25 mouse cellular contexts compared by ENCODE assay signal in the genomic region with DNA sequence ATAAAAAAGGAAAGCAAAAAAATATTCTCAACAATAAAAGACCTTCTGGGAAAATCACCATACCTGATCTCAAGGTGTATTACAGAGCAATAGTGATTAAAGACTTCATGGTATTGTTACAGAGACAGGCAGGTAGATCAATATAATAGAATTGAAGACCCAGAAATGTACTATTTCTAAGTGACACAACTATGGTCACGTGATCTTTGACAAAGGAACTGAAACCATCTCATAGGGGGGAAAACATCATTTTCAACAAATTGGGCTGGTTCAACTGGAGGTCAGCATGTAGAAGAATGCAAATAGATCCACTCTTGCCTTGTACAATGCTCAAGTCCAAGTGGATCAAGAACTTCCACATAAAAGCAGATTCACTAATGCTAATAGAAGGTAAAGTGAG.
"Had no signal": no experiment of that assay in that cellular context is flagged by ENCODE, and none has a peak within 500 bp of the region (broad histone marks: within the 10 kb centered on the region; RNA-seq: fewer than 3 reads in every experiment).

No protein-coding gene starts in this region.

- H3K36me3 ChIP-seq: embryonic facial prominence, embryonic 10.5 days; embryonic facial prominence, embryonic 12.5 days; embryonic facial prominence, embryonic 13.5 days; embryonic facial prominence, embryonic 15.5 days; forebrain, embryonic 10.5 days; forebrain, embryonic 12.5 days; forebrain, embryonic 15.5 days; heart, embryonic 10.5 days had no signal

- H3K4me3 ChIP-seq: embryonic facial prominence, embryonic 10.5 days; embryonic facial prominence, embryonic 12.5 days; embryonic facial prominence, embryonic 13.5 days; embryonic facial prominence, embryonic 15.5 days; erythroblast, embryonic 14.5 days; forebrain, embryonic 10.5 days; forebrain, embryonic 12.5 days; forebrain, embryonic 13.5 days; forebrain, embryonic 15.5 days; gastrocnemius, adult 2 months; heart, adult 2 months; heart, embryonic 10.5 days had no signal

- H3K27me3 ChIP-seq: embryonic facial prominence, embryonic 12.5 days; embryonic facial prominence, embryonic 13.5 days; embryonic facial prominence, embryonic 15.5 days; forebrain, embryonic 12.5 days; forebrain, embryonic 13.5 days; forebrain, embryonic 15.5 days had no signal

- H3K9me3 ChIP-seq: embryonic facial prominence, embryonic 10.5 days; embryonic facial prominence, embryonic 12.5 days; embryonic facial prominence, embryonic 13.5 days; embryonic facial prominence, embryonic 15.5 days; forebrain, embryonic 10.5 days; forebrain, embryonic 12.5 days; forebrain, embryonic 13.5 days; forebrain, embryonic 15.5 days; heart, embryonic 10.5 days had no signal

- H3K4me1 ChIP-seq: embryonic facial prominence, embryonic 10.5 days; embryonic facial prominence, embryonic 12.5 days; embryonic facial prominence, embryonic 13.5 days; embryonic facial prominence, embryonic 15.5 days; forebrain, embryonic 10.5 days; forebrain, embryonic 12.5 days; forebrain, embryonic 13.5 days; forebrain, embryonic 15.5 days; heart, embryonic 10.5 days had no signal

- H3K9ac ChIP-seq: embryonic facial prominence, embryonic 12.5 days; embryonic facial prominence, embryonic 13.5 days; embryonic facial prominence, embryonic 15.5 days; forebrain, embryonic 12.5 days; forebrain, embryonic 13.5 days; forebrain, embryonic 15.5 days; forebrain, postnatal 0 days had no signal

- DNase-seq: cerebellum, postnatal 10 days; cerebellum, postnatal 14 days; cerebellum, postnatal 25 days; cerebellum, postnatal 36 days; embryo, embryonic 11 days; forebrain, postnatal 0 days; gastrocnemius, adult 2 months; gastrocnemius, postnatal 10 days; gastrocnemius, postnatal 14 days; gastrocnemius, postnatal 25 days; gastrocnemius, postnatal 36 days; heart, adult 11 months; heart, adult 18-20 months; heart, adult 2 months had no signal

- H3K27ac ChIP-seq: embryonic facial prominence, embryonic 10.5 days; embryonic facial prominence, embryonic 12.5 days; embryonic facial prominence, embryonic 13.5 days; embryonic facial prominence, embryonic 15.5 days; forebrain, embryonic 10.5 days; forebrain, embryonic 12.5 days; forebrain, embryonic 13.5 days; forebrain, embryonic 15.5 days; gastrocnemius, adult 2 months; heart, adult 2 months; heart, embryonic 10.5 days had no signal

- H3K4me2 ChIP-seq: embryonic facial prominence, embryonic 12.5 days; embryonic facial prominence, embryonic 13.5 days; embryonic facial prominence, embryonic 15.5 days; forebrain, embryonic 12.5 days; forebrain, embryonic 13.5 days; forebrain, embryonic 15.5 days; heart, embryonic 11.5 days had no signal
